Mouse (Mus musculus): ENCODE measurements around the gene Nbr1. TPM values are rescaled to one million over a fixed set of nuclear protein-coding genes. Genes with fewer than 3 reads are reported as not detected.

Nbr1 gene
- 80.8 and 85.0 TPM in 2 replicates for polyA plus RNA-seq (2016; fragmentation: Nextera tagmentation; extraction: Ambion mirVana)

DNA sequence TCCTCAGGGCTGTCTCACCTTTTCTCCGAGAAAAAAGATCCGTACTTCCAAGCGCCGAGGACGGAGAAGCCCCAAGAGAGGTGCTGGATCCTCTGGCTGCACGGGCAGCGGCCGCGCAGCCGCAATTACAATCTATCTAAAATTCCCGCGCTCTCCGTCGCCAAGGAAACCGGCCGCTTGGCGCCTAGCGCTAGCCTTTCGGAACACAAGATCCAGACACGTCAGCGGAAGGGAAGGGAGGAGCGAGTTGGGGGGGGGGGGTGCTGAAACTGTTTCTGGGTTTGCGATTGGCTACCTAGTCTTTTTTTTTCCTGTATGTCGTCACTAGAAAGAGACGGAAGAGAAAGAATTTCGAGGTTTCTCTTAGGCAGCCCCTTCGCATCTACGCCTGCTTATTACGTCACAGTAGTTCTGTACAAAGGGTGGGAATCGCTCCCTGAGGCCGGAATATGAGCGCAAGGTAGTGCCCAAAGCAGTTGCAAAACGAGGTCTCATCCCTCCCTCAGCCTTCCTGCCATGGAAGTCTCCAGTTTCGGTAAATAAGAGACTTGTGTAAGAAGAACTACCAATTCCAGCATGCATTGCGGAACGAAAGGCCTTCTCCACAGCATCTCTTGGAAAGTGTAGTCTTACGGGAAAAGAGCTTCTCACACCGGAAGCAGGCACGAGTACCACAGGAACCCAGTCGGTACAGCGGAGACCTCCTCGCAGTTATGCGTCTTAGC, at the start of gene Nbr1, which contains the start of gene Brca1:
Gene Nbr1 (plus strand): TSS at position 399 of the 725 bp plus-strand sequence.
Gene Brca1 (minus strand): TSS at position 205 of the 725 bp plus-strand sequence.
- peak; percentile 85 for ATAC-seq (ENCODE audit: insufficient number of reproducible peaks, insufficient read depth, low FRiP score, low TSS enrichment)
- H3K27me3 ChIP-seq = no peaks in the 10 kb centered on the region
- under 1% methylated on average over 43 of the region's 43 CpGs for WGBS
- no peaks in the 10 kb centered on the region for H3K9me3 ChIP-seq
- peaks cover 20% of the 10 kb centered on the region; the same call in 1 of the 2 replicates for H3K36me3 ChIP-seq
- H3K4me2 ChIP-seq (replicated peaks) = peak within 1 kb of the TSS; percentile 84
- peak within 1 kb of the TSS; percentile 92 for H3K27ac ChIP-seq
- peaks cover 23% of the 10 kb centered on the region for H3K4me1 ChIP-seq
- peak within 1 kb of the TSS; percentile 76 for H3K4me3 ChIP-seq
- peak within 1 kb of the TSS; percentile 78 for H3K9ac ChIP-seq

DNA sequence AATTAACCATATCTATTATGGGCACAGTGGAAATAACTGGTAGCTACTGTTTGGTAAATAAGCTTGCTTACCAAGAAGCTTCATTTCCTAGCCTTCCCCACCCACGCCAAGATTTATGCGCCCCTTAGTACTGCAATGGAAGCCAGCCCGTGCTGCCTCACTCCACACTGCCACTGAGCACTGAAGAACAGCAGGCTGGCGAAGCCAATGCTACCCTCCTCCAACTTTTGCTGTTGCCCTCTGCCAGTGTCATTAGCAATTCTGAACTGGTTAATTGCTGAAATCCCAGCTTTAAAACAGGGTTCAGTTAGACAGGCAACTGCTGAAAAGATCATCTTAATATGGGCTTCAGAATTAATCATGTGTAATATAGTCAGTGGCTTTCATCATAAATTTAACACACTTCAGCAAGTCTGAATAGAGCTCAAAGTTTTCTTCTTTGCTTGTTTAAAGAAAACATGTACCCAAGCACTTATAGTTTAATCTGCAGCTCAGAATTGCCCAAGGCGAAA, 45.6 kb upstream of the Nbr1 start:
- Histone ChIP-seq H3K4me3 (no peak overlapping the region), H3K4me1 (no peaks in the 10 kb centered on the region), H3K9ac (no peak overlapping the region), H3K9me3 (no peaks in the 10 kb centered on the region), H3K4me2 (replicated peaks) (no peak overlapping the region), H3K27ac (no peak overlapping the region), H3K27me3 (no peaks in the 10 kb centered on the region), H3K36me3 (peaks cover 17% of the 10 kb centered on the region)
- no peak for ATAC-seq (ENCODE audit: insufficient number of reproducible peaks, insufficient read depth, low FRiP score, low TSS enrichment)
- 90% methylated on average over 5 of the region's 5 CpGs for WGBS

DNA sequence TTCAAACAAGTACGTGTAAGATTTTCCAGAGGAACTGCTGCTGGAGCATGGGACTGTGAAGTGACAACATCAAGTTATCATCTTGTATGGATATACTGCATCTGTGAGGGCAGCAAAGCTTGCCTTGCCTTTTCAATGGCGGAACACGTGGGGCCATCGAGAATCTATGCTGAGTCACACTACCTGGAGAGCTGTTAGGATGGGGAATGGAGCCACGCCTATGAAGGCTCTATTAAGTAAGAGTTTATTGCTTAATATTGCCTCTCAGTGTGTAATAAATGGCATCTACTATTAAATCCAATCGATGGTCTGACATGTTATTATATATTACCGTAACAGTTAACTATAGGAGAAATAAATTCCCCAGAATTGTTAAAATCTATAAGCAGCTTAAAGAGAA, 44.9 kb upstream of the Nbr1 start:
- WGBS = 95% methylated on average over 7 of the region's 7 CpGs
- Histone ChIP-seq H3K4me1 (no peaks in the 10 kb centered on the region), H3K27ac (no peak overlapping the region), H3K9me3 (no peaks in the 10 kb centered on the region), H3K4me2 (replicated peaks) (no peak overlapping the region), H3K27me3 (no peaks in the 10 kb centered on the region), H3K9ac (no peak overlapping the region), H3K4me3 (no peak overlapping the region), H3K36me3 (peaks cover 21% of the 10 kb centered on the region)
- no peak for ATAC-seq (ENCODE audit: insufficient number of reproducible peaks, insufficient read depth, low FRiP score, low TSS enrichment)

DNA sequence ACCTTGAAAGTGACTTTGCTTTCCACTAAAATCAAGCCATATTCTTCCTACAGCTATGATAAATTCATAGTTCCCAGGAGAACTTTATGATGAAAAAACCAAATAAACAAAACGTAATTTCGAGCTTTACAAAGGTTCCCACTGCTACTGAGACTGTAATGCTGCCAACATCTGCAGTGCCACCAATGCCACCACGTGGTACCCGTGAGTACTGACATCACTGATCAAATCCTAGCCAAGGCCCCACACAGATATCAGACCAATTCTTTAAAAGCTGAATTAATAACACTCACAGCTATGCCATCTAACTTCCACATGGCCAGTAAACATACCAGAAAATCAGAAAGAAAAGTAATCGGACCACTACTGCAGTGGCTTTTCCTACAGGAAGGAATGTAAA, 33.0 kb upstream of the Nbr1 start:
- 86% methylated on average over 5 of the region's 5 CpGs for WGBS

DNA sequence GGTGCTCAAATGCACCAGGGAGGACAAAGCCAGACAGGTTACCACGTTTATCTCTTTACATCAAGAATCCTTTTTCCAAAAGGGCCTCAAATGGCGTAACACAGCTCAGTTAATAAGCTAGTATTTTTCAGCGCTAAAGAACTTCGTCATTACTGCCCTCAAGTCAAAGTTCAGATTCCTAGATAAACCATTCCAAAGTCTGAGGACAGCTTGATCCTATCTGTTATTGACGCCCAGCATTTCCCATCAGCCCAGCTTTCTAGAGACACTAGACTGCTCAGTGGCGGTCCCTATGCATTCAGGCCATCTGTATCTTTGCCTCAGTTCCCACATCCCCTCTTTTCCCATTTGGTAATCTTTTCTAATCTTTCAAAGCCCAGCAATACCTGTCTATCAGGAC, 32.6 kb upstream of the Nbr1 start:
- no peak for ATAC-seq (ENCODE audit: insufficient number of reproducible peaks, insufficient read depth, low FRiP score, low TSS enrichment)
- Histone ChIP-seq H3K4me2 (replicated peaks) (no peak overlapping the region), H3K36me3 (peaks cover 36% of the 10 kb centered on the region), H3K27ac (no peak overlapping the region), H3K9me3 (no peaks in the 10 kb centered on the region), H3K9ac (no peak overlapping the region), H3K4me3 (no peak overlapping the region), H3K4me1 (no peaks in the 10 kb centered on the region), H3K27me3 (no peaks in the 10 kb centered on the region)
- 87% methylated on average over 6 of the region's 6 CpGs for WGBS

More for the DNA sequence above, 33.0 kb upstream of the Nbr1 start:
- no peaks in the 10 kb centered on the region for H3K4me1 ChIP-seq
- H3K9me3 ChIP-seq = no peaks in the 10 kb centered on the region
- peaks cover 36% of the 10 kb centered on the region for H3K36me3 ChIP-seq
- no peak overlapping the region for H3K9ac ChIP-seq
- no peak overlapping the region for H3K4me3 ChIP-seq
- no peak overlapping the region for H3K27ac ChIP-seq
- ATAC-seq (ENCODE audit: insufficient number of reproducible peaks, insufficient read depth, low FRiP score, low TSS enrichment) = no peak
- no peaks in the 10 kb centered on the region for H3K27me3 ChIP-seq
- H3K4me2 ChIP-seq (replicated peaks) = no peak overlapping the region

DNA sequence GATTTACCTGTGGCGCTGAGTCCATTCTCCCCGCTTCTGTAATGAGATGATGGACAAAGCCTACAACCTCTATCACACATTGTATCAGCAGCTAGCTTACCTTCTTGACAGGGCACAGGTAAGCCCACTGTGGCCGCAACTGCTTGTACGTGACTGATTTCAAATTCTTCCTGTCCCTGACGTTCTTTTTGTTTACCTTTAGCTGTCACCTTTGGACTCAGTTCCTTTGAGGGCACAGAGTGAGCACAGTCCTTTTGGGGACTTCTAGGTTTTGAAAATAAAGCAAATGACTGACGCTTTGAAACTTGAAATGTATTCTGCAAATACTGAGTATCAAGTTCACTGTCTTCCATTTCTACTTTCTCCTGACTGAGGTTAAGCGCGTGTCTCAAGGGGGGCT, 27.5 kb upstream of the Nbr1 start:
- no peaks in the 10 kb centered on the region for H3K9me3 ChIP-seq
- no peak for ATAC-seq (ENCODE audit: insufficient number of reproducible peaks, insufficient read depth, low FRiP score, low TSS enrichment)
- WGBS = 89% methylated on average over 8 of the region's 8 CpGs
- peaks cover 53% of the 10 kb centered on the region for H3K36me3 ChIP-seq
- no peak overlapping the region for H3K27ac ChIP-seq
- no peak overlapping the region for H3K4me3 ChIP-seq
- no peak overlapping the region for H3K9ac ChIP-seq
- no peak overlapping the region for H3K4me2 ChIP-seq (replicated peaks)
- no peaks in the 10 kb centered on the region for H3K4me1 ChIP-seq
- H3K27me3 ChIP-seq = no peaks in the 10 kb centered on the region

DNA sequence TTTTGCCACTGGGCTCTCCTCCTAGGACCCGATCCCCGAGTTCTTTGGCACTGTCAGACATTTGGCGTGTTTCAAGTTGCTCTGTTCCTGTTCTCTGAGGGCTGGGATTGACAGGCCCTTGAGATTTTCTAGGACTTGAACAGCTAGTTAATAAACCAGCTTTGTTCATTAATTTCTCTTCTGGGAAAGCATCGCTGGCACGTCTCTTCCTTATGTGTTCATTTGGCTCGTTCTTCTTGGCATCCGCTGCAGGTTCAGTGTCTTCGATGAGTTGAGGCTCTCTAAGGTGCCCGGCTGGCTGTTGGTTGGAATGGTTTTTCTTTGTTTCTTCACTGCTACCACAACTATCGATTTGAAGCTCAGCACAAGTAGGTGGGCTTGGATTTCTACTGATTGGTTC, 26.9 kb upstream of the Nbr1 start:
- Histone ChIP-seq H3K4me2 (replicated peaks) (no peak overlapping the region), H3K9me3 (no peaks in the 10 kb centered on the region), H3K36me3 (peaks cover 47% of the 10 kb centered on the region), H3K4me3 (no peak overlapping the region), H3K27me3 (no peaks in the 10 kb centered on the region), H3K4me1 (no peaks in the 10 kb centered on the region), H3K9ac (no peak overlapping the region), H3K27ac (no peak overlapping the region)
- ATAC-seq (ENCODE audit: insufficient number of reproducible peaks, insufficient read depth, low FRiP score, low TSS enrichment) = no peak
- 93% methylated on average over 10 of the region's 10 CpGs for WGBS

DNA sequence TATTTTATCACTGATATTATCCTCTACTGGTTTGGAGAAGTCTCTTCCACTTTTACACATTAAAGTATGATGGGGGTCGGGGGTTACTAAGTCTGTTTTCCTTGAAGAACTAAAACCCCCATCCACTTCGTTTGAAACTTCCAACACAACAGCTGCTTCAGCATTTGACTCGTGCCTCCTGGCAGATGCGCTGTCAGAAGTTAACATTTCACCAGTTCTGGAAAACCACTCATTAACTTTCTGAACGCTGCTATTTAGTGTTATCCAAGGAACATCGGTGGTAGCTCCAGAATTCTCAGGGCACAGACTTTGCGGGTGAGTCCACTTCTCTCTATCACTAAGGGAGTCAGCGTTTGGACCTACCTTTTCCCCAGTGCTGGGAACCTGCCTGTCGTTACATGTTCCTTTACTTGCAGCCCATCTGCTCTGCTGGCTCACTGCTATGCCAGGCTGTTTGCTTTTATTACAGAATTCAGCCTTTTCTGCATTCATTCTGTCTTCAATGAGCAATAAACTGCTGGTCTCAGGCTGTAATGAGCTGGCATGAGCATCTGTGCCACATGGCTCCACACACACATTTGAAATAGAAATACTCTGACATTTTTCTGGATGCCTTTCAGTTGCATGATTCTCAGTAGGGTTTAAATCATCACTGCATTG, 25.9 kb upstream of the Nbr1 start:
- no peaks in the 10 kb centered on the region for H3K9me3 ChIP-seq
- H3K4me1 ChIP-seq = no peaks in the 10 kb centered on the region
- 95% methylated on average over 9 of the region's 9 CpGs for WGBS
- H3K27ac ChIP-seq = no peak overlapping the region
- H3K4me3 ChIP-seq = no peak overlapping the region
- no peak overlapping the region for H3K9ac ChIP-seq
- peaks cover 49% of the 10 kb centered on the region for H3K36me3 ChIP-seq
- no peak for ATAC-seq (ENCODE audit: insufficient number of reproducible peaks, insufficient read depth, low FRiP score, low TSS enrichment)
- H3K4me2 ChIP-seq (replicated peaks) = no peak overlapping the region
- H3K27me3 ChIP-seq = no peaks in the 10 kb centered on the region

DNA sequence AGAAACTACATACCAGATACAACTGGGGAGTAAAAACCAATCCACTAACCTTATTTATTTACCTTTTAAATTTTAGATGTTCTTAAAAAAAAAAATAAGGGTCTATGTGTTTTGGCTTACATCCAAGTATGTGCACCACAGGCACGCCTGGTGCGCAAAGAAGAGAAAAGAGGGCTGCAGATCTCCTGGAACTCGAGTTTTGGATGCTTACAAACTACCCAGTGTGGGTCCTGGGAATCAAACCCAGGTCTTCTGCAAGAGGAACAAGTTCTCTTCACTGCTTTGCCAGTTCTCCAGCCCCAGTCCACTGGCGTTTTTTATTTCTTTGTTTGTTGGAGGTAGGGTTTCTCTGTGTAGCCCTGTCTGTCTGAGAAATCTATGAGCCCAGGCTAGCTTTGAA, 25.3 kb upstream of the Nbr1 start:
- no peak overlapping the region for H3K4me2 ChIP-seq (replicated peaks)
- H3K27ac ChIP-seq = no peak overlapping the region
- H3K9me3 ChIP-seq = no peaks in the 10 kb centered on the region
- 81% methylated on average over 4 of the region's 4 CpGs for WGBS
- H3K4me3 ChIP-seq = no peak overlapping the region
- ATAC-seq (ENCODE audit: insufficient number of reproducible peaks, insufficient read depth, low FRiP score, low TSS enrichment) = no peak
- H3K4me1 ChIP-seq = no peaks in the 10 kb centered on the region
- no peak overlapping the region for H3K9ac ChIP-seq
- no peaks in the 10 kb centered on the region for H3K27me3 ChIP-seq
- H3K36me3 ChIP-seq = peaks cover 53% of the 10 kb centered on the region

DNA sequence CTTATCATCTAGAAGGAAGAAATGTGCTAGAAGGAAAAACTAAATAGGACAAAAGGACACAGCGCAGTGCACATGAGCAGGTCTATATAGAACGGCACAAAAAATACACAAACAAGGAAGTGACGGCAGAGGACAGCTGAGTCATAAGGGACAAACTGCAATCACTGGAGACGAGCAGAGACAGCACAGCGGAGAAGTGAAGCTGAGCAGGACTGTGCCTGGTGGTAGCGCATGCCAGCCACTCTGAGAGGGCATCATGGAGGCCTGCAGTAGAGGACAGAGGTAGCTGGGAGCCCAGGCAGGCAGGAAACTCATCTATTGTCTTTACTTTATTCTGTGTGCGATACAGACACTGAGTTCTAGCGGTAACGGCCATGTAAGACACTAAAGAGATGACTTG, 8.4 kb upstream of the Nbr1 start:
- H3K4me1 ChIP-seq = no peaks in the 10 kb centered on the region
- H3K36me3 ChIP-seq = peaks cover 21% of the 10 kb centered on the region
- H3K9ac ChIP-seq = no peak overlapping the region
- H3K27me3 ChIP-seq = no peaks in the 10 kb centered on the region
- no peak overlapping the region for H3K4me2 ChIP-seq (replicated peaks)
- no peak overlapping the region for H3K4me3 ChIP-seq
- WGBS = 90% methylated on average over 9 of the region's 9 CpGs
- H3K9me3 ChIP-seq = no peaks in the 10 kb centered on the region
- H3K27ac ChIP-seq = no peak overlapping the region
- no peak for ATAC-seq (ENCODE audit: insufficient number of reproducible peaks, insufficient read depth, low FRiP score, low TSS enrichment)

DNA sequence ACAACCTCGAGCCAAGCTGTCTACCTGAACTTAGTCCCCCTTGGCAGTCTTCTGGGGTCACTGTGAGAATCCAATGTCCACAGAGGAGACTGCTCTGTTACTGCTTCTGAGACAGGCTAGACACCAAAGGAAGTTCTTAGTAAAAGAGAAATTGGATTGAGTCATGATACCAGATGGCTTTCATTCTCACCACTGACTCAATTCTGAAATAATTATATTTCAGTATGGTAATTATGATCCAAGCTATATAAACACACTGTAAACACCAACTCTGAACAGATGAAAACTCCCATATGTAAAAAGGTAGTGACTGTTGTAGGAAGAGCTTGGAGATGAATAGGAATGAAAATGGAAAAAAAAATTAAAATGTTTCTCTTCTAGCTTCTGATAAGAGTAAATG, 7.8 kb upstream of the Nbr1 start:
- Histone ChIP-seq H3K27me3 (no peaks in the 10 kb centered on the region), H3K36me3 (peaks cover 21% of the 10 kb centered on the region), H3K4me2 (replicated peaks) (no peak overlapping the region), H3K4me1 (no peaks in the 10 kb centered on the region), H3K27ac (no peak overlapping the region), H3K4me3 (no peak overlapping the region), H3K9ac (no peak overlapping the region), H3K9me3 (no peaks in the 10 kb centered on the region)
- WGBS = 73% methylated on average over 1 of the region's 1 CpGs
- no peak for ATAC-seq (ENCODE audit: insufficient number of reproducible peaks, insufficient read depth, low FRiP score, low TSS enrichment)

DNA sequence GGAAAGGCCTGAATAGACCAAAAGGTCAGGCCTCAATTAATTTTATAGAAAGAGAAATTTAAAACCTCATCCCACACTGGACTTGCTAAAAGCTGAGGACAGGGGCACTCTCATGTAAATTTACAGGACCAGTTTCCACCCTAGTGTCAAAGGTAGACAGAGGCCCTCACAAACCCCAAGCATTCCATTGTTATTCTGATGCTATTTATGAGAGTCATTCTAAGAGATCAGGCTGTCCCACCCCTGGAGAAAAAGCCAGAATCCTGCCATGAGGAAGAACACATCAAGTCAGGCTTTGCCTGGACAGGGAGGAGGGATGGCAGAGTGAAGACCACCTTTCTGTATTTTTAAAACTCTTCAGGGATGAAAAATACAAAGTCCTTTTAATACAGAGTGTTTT, 3.4 kb upstream of the Nbr1 start:
- Histone ChIP-seq H3K4me2 (replicated peaks) (no peak overlapping the region), H3K27me3 (no peaks in the 10 kb centered on the region), H3K4me1 (peaks cover 10% of the 10 kb centered on the region), H3K4me3 (no peak overlapping the region), H3K27ac (no peak overlapping the region), H3K9me3 (no peaks in the 10 kb centered on the region), H3K36me3 (peaks cover 14% of the 10 kb centered on the region), H3K9ac (no peak overlapping the region)
- ATAC-seq (ENCODE audit: insufficient number of reproducible peaks, insufficient read depth, low FRiP score, low TSS enrichment) = no peak

Data from embryonic facial prominence, embryonic 12.5 days (tissue).